Mouse (Mus musculus): ENCODE measurements at regions not wholly inside any gene's neighbourhood (a gene's known extent, or its start where the extent isn't known, plus 50 kb on each side); places are given as distances from the start of the nearest gene placed in this dataset.

DNA sequence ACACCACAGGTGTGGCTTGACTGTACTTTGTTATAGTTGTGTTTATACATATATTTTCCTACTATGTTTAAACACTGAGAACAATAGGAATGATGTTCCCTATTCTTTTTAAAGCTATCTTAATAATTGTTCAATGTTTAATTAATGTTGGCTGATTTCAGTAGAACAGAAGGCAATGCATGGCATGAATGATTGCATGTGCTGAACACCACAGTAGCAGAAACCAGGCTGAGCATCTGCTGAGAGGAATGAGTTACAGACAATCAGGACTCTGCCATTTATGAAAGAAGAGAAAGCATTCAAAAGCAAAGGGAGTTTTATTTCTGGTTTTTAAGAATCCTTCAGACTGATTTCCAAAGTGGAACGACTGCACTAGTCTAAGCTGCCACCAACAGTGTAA is 794.4 kb upstream of the Intu start:
- TF ChIP-seq CTCF (IDR thresholded peaks at IDR 0.05; ENCODE audit: low read depth, low read length) (no peak), POLR2A (IDR thresholded peaks at IDR 0.05; ENCODE audit: borderline replicate concordance, low read depth, low read length) (no peak)
